Mouse (Mus musculus) spleen, adult 2 months (tissue): ENCODE results near the gene Cyfip1.

Source experiments
- CTCF ChIP-seq: fragments of 200-500 bp; IDR thresholded peaks from 2 replicates; pipeline ENCODE4 v1.5.1; 2011; ENCODE audit warnings: mild to moderate bottlenecking, inconsistent platforms; ENCODE audit not compliant: insufficient read depth, insufficient read length, insufficient replicate concordance; ENCODE audit errors: extremely low read depth
- POLR2A ChIP-seq: fragments of 200-500 bp; IDR thresholded peaks from 2 replicates; pipeline ENCODE4 v1.6.1; 2011; ENCODE audit warnings: low read depth, low read length, inconsistent platforms

DNA sequence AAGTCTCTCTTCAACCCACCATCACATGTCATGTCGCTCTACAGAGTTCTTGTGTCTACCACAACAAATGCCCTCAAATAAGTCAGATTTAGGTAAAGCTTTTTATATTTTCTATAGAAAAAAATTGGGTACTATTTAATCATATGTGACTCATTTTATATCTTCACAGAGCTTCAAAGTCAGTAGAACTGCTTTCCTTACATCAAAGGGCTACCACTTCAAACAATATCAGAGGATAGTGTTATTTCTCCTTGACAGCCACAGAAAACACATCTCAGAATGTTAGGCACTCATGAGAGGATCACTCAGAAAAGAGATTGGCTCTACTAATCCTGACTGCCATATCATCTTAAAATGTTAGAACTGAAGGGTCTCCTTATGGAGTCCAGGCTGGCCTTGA is 119.0 kb downstream of the Cyfip1 start:
- TF ChIP-seq POLR2A (no peak), CTCF (no peak)
